Mouse (Mus musculus) midbrain, embryonic 12.5 days (tissue): ENCODE data around the gene Neo1. TPM values are rescaled to one million over a fixed set of nuclear protein-coding genes. Genes with fewer than 3 reads are reported as not detected.

Experiments
- ATAC-seq: fragments of 200-750 bp; cut with Nextera tagmentation; 2 replicates; pipeline ENCODE4 v1.8.0; 2017; ENCODE audit warnings: low read depth, moderate TSS enrichment, moderate library complexity; ENCODE audit not compliant: low FRiP score
- H3K27ac ChIP-seq: fragments of 300-500 bp; sonication (generic); replicated peaks from 2 replicates; pipeline ENCODE4 v1.5.1; 2016; ENCODE audit warnings: mild to moderate bottlenecking
- H3K27me3 ChIP-seq: fragments of 300-500 bp; sonication (generic); 2 replicates; pipeline ENCODE4 v1.6.1; 2016; ENCODE audit warnings: mild to moderate bottlenecking
- H3K36me3 ChIP-seq: fragments of 300-500 bp; sonication (generic); 2 replicates; pipeline ENCODE4 v1.6.1; 2016
- H3K4me1 ChIP-seq: fragments of 300-500 bp; sonication (generic); 2 replicates; pipeline ENCODE4 v1.6.1; 2016
- H3K4me2 ChIP-seq: fragments of 300-500 bp; sonication (generic); replicated peaks from 2 replicates; pipeline ENCODE4 v1.6.1; 2016; ENCODE audit warnings: mild to moderate bottlenecking, moderate library complexity
- H3K4me3 ChIP-seq: fragments of 300-500 bp; sonication (generic); 2 replicates; pipeline ENCODE4 v1.5.1; 2016; ENCODE audit warnings: mild to moderate bottlenecking
- H3K9ac ChIP-seq: fragments of 300-500 bp; sonication (generic); replicated peaks from 2 replicates; pipeline ENCODE4 v1.6.1; 2016; ENCODE audit warnings: mild to moderate bottlenecking, moderate library complexity
- H3K9me3 ChIP-seq: fragments of 300-500 bp; sonication (generic); 2 replicates; pipeline ENCODE4 v1.6.1; 2016; ENCODE audit warnings: mild to moderate bottlenecking
- WGBS: fragments of 180-500 bp; shearing (Covaris S2); methylation state at CpG from one replicate; pipeline ENCODE4 v1.1.7; 2016; 5-methylcytosine and 5-hydroxymethylcytosine counted together
- polyA plus RNA-seq: library from polyadenylated mRNA; unstranded; fragments of >200 nt; fragmentation: Nextera tagmentation; extraction: Ambion mirVana; gene quantifications from 2 replicates; pipeline ENCODE4 v1.2.1, GENCODE M21; 2016

The Neo1 gene
- 52.7 and 58.6 TPM in 2 replicates for polyA plus RNA-seq

GRCm38 (mm10) chr9:59036159-59036731, at the start of gene Neo1:
TSS of gene Neo1 (minus strand) at chr9:59036441.
- ATAC-seq, result peak; percentile 93
- no peaks in the 10 kb centered on the region for H3K9me3 ChIP-seq
- no peaks in the 10 kb centered on the region for H3K27me3 ChIP-seq
- WGBS, result 2% methylated on average over 24 of the region's 86 CpGs
- peak within 1 kb of the TSS; percentile 72 for H3K4me2 ChIP-seq
- H3K27ac ChIP-seq, result peak within 1 kb of the TSS; percentile 99
- no peaks in the 10 kb centered on the region for H3K36me3 ChIP-seq
- peak within 1 kb of the TSS; percentile 98 for H3K4me3 ChIP-seq
- H3K9ac ChIP-seq, result peak within 1 kb of the TSS; percentile 95
- peaks cover 18% of the 10 kb centered on the region for H3K4me1 ChIP-seq

GRCm38 (mm10) chr9:59075632-59076031, 39.4 kb upstream of the Neo1 start:
- Histone ChIP-seq H3K36me3 (no peaks in the 10 kb centered on the region), H3K9ac (no peak overlapping the region), H3K9me3 (no peaks in the 10 kb centered on the region), H3K27me3 (peaks cover 10% of the 10 kb centered on the region), H3K27ac (no peak overlapping the region), H3K4me2 (no peak overlapping the region), H3K4me1 (peaks cover 30% of the 10 kb centered on the region), H3K4me3 (no peak overlapping the region)
- no peak for ATAC-seq
- 80% methylated on average over 4 of the region's 4 CpGs for whole genome bisulfite sequencing

GRCm38 (mm10) chr9:59073887-59074286, 37.6 kb upstream of the Neo1 start:
- Histone ChIP-seq H3K4me3 (no peak overlapping the region), H3K4me1 (peaks cover 30% of the 10 kb centered on the region), H3K9ac (no peak overlapping the region), H3K4me2 (no peak overlapping the region), H3K27me3 (peaks cover 27% of the 10 kb centered on the region), H3K9me3 (no peaks in the 10 kb centered on the region), H3K36me3 (no peaks in the 10 kb centered on the region), H3K27ac (no peak overlapping the region)
- no peak for ATAC-seq
- WGBS, result 76% methylated on average over 4 of the region's 4 CpGs

- Histone ChIP-seq H3K36me3 (no peaks in the 10 kb centered on the region), H3K4me3 (peak overlapping the region; percentile 30), H3K9me3 (no peaks in the 10 kb centered on the region), H3K27ac (peak overlapping the region; percentile 76), H3K27me3 (peaks cover 27% of the 10 kb centered on the region), H3K9ac (peak overlapping the region; percentile 29), H3K4me1 (peaks cover 30% of the 10 kb centered on the region), H3K4me2 (peak overlapping the region; percentile 56)
- ATAC-seq, result peak; percentile 79
- 14% methylated on average over 14 of the region's 14 CpGs for WGBS
These were observed 36.0 kb upstream of the Neo1 start for GRCm38 (mm10) chr9:59072076-59072777.

GRCm38 (mm10) chr9:59071220-59071977, 35.2 kb upstream of the Neo1 start:
- H3K4me2 ChIP-seq, result peak overlapping the region; percentile 56

GRCm38 (mm10) chr9:59070216-59070615, 34.0 kb upstream of the Neo1 start:
- Histone ChIP-seq H3K4me2 (no peak overlapping the region), H3K27me3 (peaks cover 31% of the 10 kb centered on the region), H3K4me1 (peaks cover 30% of the 10 kb centered on the region), H3K9ac (no peak overlapping the region), H3K36me3 (no peaks in the 10 kb centered on the region), H3K4me3 (no peak overlapping the region), H3K9me3 (no peaks in the 10 kb centered on the region), H3K27ac (no peak overlapping the region)
- 84% methylated on average over 4 of the region's 4 CpGs for WGBS
- no peak for ATAC-seq

More at GRCm38 (mm10) chr9:59071220-59071977, 35.2 kb upstream of the Neo1 start:
- no peaks in the 10 kb centered on the region for H3K9me3 ChIP-seq
- no peak overlapping the region for H3K4me3 ChIP-seq
- H3K4me1 ChIP-seq, result peaks cover 30% of the 10 kb centered on the region
- H3K36me3 ChIP-seq, result no peaks in the 10 kb centered on the region
- peaks cover 31% of the 10 kb centered on the region for H3K27me3 ChIP-seq
- peak overlapping the region; percentile 76 for H3K27ac ChIP-seq
- no peak for ATAC-seq
- WGBS, result 63% methylated on average over 7 of the region's 7 CpGs
- H3K9ac ChIP-seq, result no peak overlapping the region

GRCm38 (mm10) chr9:59065616-59066301, 29.5 kb upstream of the Neo1 start:
- WGBS, result 68% methylated on average over 6 of the region's 6 CpGs
- no peak overlapping the region for H3K9ac ChIP-seq
- no peak overlapping the region for H3K27ac ChIP-seq
- H3K4me3 ChIP-seq, result no peak overlapping the region
- H3K36me3 ChIP-seq, result no peaks in the 10 kb centered on the region
- no peak for ATAC-seq
- H3K4me1 ChIP-seq, result no peaks in the 10 kb centered on the region; the same call in 1 of the 2 replicates
- H3K27me3 ChIP-seq, result peaks cover 22% of the 10 kb centered on the region
- H3K9me3 ChIP-seq, result no peaks in the 10 kb centered on the region
- no peak overlapping the region for H3K4me2 ChIP-seq

- Histone ChIP-seq H3K4me1 (peaks cover 3% of the 10 kb centered on the region; the same call in 1 of the 2 replicates), H3K4me3 (no peak overlapping the region), H3K36me3 (no peaks in the 10 kb centered on the region), H3K27ac (no peak overlapping the region), H3K27me3 (0 out of 2 replicates have a peak, but pooled peaks cover 4% of the 10 kb centered on the region), H3K4me2 (no peak overlapping the region), H3K9me3 (no peaks in the 10 kb centered on the region), H3K9ac (no peak overlapping the region)
- ATAC-seq, result no peak
- WGBS, result 77% methylated on average over 4 of the region's 4 CpGs
These were observed 26.2 kb upstream of the Neo1 start for GRCm38 (mm10) chr9:59062409-59062808.

- no peaks in the 10 kb centered on the region; the same call in 1 of the 2 replicates for H3K27me3 ChIP-seq
- 84% methylated on average over 9 of the region's 9 CpGs for WGBS
These were observed 23.9 kb upstream of the Neo1 start for GRCm38 (mm10) chr9:59060026-59060605.

GRCm38 (mm10) chr9:59059158-59059557, 22.9 kb upstream of the Neo1 start:
- WGBS, result 86% methylated on average over 6 of the region's 6 CpGs
- ATAC-seq, result no peak

More at GRCm38 (mm10) chr9:59060026-59060605, 23.9 kb upstream of the Neo1 start:
- no peaks in the 10 kb centered on the region for H3K9me3 ChIP-seq
- H3K4me1 ChIP-seq, result 0 out of 2 replicates have a peak, but pooled peaks cover 3% of the 10 kb centered on the region
- ATAC-seq, result no peak
- no peaks in the 10 kb centered on the region for H3K36me3 ChIP-seq
- no peak overlapping the region for H3K9ac ChIP-seq
- no peak overlapping the region for H3K27ac ChIP-seq
- no peak overlapping the region for H3K4me3 ChIP-seq
- no peak overlapping the region for H3K4me2 ChIP-seq

GRCm38 (mm10) chr9:59058060-59058459, 21.8 kb upstream of the Neo1 start:
- WGBS, result 77% methylated on average over 6 of the region's 6 CpGs
- H3K27ac ChIP-seq, result no peak overlapping the region
- no peak for ATAC-seq

More at GRCm38 (mm10) chr9:59059158-59059557, 22.9 kb upstream of the Neo1 start:
- Histone ChIP-seq H3K9ac (no peak overlapping the region), H3K27me3 (no peaks in the 10 kb centered on the region; the same call in 1 of the 2 replicates), H3K4me2 (no peak overlapping the region), H3K4me3 (no peak overlapping the region), H3K9me3 (no peaks in the 10 kb centered on the region), H3K27ac (no peak overlapping the region), H3K4me1 (0 out of 2 replicates have a peak, but pooled peaks cover 3% of the 10 kb centered on the region), H3K36me3 (no peaks in the 10 kb centered on the region)

More at GRCm38 (mm10) chr9:59058060-59058459, 21.8 kb upstream of the Neo1 start:
- Histone ChIP-seq H3K36me3 (no peaks in the 10 kb centered on the region), H3K4me1 (0 out of 2 replicates have a peak, but pooled peaks cover 3% of the 10 kb centered on the region), H3K4me3 (no peak overlapping the region), H3K27me3 (no peaks in the 10 kb centered on the region; the same call in 1 of the 2 replicates), H3K4me2 (no peak overlapping the region), H3K9ac (no peak overlapping the region), H3K9me3 (no peaks in the 10 kb centered on the region)
